Mouse (Mus musculus) hematopoietic multipotent progenitor cell, adult 10-12 weeks (in vitro differentiated cells): Measurements from ENCODE around the gene Insl5. TPM values are rescaled to one million over a fixed set of nuclear protein-coding genes. Genes with fewer than 3 reads are reported as not detected.

ENCODE experiments used
- polyA plus RNA-seq: library from polyadenylated mRNA; stranded (reverse); fragments of >175 nt; gene quantifications from 2 replicates; pipeline ENCODE4 v1.2.3, GENCODE M21; 2012; ENCODE audit warnings: low replicate concordance

The Insl5 gene
- polyA plus RNA-seq: not detected in 2 replicates

DNA sequence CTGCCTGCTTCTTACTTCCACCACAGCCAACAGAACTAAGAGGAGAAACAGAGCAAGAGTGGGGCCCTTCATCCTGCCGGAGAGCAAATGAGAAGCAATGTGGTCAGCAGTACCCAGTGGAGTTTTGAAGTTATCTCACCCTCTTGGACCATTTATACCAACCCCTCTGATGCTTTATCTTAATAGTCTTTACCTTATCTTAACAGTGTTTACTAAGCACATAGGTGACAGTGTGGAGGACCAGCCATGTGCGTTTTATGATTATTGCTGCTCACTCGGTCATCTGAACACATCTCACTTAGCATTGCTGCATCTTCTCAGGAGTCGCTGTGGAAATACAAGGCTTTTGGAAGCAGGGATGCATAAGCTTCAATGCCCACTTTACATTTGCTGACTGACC is at the start of gene Insl5:
Gene Insl5, minus strand, starts transcription at position 222 of the 400 bp plus-strand sequence.

DNA sequence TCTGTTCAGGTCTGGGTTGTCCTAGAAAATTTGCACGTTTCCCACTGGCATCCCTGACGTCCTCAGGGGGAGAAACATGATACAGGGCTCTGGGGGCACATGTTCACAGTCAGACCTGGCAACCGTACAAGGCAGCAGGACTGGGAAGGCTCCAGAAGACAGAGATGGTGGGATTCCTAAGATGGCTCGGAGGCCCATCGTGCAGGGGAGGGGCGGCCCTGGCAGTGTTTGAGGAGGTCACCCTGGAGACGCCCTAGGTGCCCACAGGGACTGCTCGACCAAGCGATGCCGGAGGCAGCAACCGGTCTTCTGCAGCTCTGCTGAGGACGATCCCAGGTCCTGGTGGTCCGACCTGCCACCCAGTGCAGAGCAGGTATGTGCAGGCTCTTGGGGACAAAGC is 48.2 kb downstream of the Insl5 start, which contains the start of gene Tctex1d1:
Gene Tctex1d1, plus strand, starts transcription at position 167 of the 400 bp plus-strand sequence.

Other genes with a start within 250 kb of the Insl5 start
- gene Tctex1d1, start 48.2 kb downstream of the Insl5 start, polyA plus RNA-seq: not detected in 2 replicates
- gene Mier1, start 87.5 kb upstream of the Insl5 start, polyA plus RNA-seq: 15.8 and 30.3 TPM in 2 replicates
- gene Wdr78, start 87.7 kb upstream of the Insl5 start, polyA plus RNA-seq: 1.2 and 2.1 TPM in 2 replicates
- 1.7 and 2.6 TPM in 2 replicates for gene Slc35d1, start 188.3 kb upstream of the Insl5 start, polyA plus RNA-seq